Mouse (Mus musculus) heart, adult 2 months (tissue): ENCODE data around the gene Psmc3ip.

Experiments used
- EP300 ChIP-seq: fragments of 200-500 bp; IDR thresholded peaks from 2 replicates; pipeline ENCODE4 v1.6.1; 2011; ENCODE audit warnings: low read depth, low read length, control low read depth; ENCODE audit not compliant: insufficient read depth
- POLR2A ChIP-seq: fragments of 200-500 bp; IDR thresholded peaks from 2 replicates; pipeline ENCODE4 v1.6.1; 2011; ENCODE audit warnings: mild to moderate bottlenecking, low read depth, low read length, control low read depth; ENCODE audit not compliant: insufficient read depth

DNA sequence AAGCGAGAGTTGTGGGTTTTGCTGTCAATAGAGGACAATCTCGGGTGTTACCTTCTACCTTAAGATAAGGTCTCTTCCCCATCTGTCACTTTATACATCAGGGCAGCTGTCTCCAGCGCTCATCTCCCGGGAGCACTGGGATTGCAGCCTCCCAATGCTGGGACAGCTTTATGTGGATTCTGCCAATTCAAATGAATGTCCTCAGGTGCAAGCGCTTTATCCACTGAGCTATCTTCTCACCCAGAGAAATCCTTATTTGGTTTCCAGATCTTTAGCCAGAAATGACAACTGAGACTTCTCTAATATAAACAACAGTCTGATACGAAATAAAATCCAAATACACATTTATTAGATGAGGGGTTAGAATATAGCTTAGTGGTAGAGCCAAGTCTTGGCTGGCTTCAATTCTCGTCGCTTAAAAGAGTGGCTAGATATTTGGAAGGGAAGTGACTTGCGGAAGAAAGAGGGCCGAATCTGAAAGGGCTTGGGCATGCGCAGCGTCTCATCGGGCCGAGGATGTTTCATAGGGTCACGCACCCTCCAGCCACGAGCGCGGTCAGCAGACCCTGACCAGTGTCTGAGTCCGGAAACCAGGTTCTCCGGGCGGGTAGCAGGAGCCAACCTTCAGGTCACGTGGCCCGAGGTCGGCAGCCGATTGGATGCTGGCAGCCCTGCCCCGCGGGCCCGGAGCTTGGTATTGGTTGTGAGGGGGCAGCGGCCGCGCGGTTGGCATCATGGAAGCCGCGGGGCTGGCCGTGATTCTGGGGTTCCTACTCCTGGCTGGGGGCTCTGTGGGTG, 25.6 kb downstream of the Psmc3ip start, which contains the start of gene Naglu:
- TF ChIP-seq POLR2A (peak; percentile 85), EP300 (peak; percentile 83)
